12 mouse cellular contexts compared by ENCODE assay signal in the genomic region with DNA sequence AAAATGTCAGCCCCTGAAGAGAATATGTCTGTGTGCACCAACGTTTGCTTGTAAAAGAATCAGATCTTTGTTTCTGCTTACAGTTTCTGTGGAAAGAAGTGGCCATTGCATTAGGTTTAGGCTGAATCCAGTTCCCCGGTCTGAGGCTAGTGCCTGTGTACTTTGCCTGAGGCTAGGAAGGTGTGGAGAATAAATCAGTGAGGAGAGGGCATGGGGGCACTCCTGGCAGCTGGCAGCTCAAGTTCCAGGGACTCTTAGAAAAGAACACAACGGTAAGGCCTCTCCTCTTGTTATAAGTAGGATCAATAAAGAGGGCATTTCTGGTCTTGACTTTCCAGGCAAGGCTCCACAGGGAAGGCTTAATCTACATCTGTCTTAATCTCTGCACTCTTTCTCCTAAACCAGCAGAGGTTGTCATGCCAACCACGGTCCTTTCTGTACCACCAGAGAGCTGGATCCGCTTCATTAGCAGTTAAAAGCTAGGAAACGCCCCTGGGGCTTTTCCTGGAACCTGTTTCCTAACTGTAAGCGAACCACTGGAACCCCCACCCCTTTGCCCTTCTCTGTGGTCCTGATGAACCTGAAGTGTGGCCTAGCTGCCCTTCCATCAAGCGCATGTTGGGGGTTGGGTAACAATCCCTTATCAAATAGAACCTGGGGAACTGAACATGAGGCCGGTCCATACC. TPM values are rescaled to one million over a fixed set of nuclear protein-coding genes. Genes with fewer than 3 reads are reported as not detected.
DNase-seq lines count a peak whose midpoint lies in the region; ATAC-seq lines count a peak whose summit lies in the region.
"Had no signal": no experiment of that assay in that cellular context is flagged by ENCODE, and none has a peak within 500 bp of the region (broad histone marks: within the 10 kb centered on the region; RNA-seq: fewer than 3 reads in every experiment).

No protein-coding gene starts in this region.

- no peak overlapping the region for H3K9ac ChIP-seq in forebrain, embryonic 13.5 days
- peak overlapping the region; percentile 27 for H3K9ac ChIP-seq in liver, embryonic 13.5 days

- H3K9me3 ChIP-seq in forebrain, embryonic 13.5 days (replicated peaks) = no peaks in the 10 kb centered on the region
- no peaks in the 10 kb centered on the region for H3K9me3 ChIP-seq in liver, embryonic 13.5 days (replicated peaks)

- H3K27me3 ChIP-seq in forebrain, embryonic 13.5 days = no peaks in the 10 kb centered on the region
- no peaks in the 10 kb centered on the region for H3K27me3 ChIP-seq in liver, embryonic 13.5 days
- H3K27me3 ChIP-seq: Patski had no signal

- peak overlapping the region; percentile 2; the same call in 1 of the 2 replicates for H3K4me2 ChIP-seq in forebrain, embryonic 13.5 days
- H3K4me2 ChIP-seq in liver, embryonic 13.5 days = peak overlapping the region; percentile 38

- WGBS in forebrain, embryonic 13.5 days = 15% methylated on average over 9 of the region's 9 CpGs
- 48% methylated on average over 9 of the region's 9 CpGs for WGBS in liver, embryonic 13.5 days (ENCODE audit: insufficient replicate concordance)

- ATAC-seq in forebrain, embryonic 13.5 days = peak; percentile 62
- no peak for ATAC-seq in liver, embryonic 13.5 days (ENCODE audit: low read depth)
- ATAC-seq: Patski had no signal

- H3K27ac ChIP-seq in forebrain, embryonic 13.5 days = peak overlapping the region; percentile 62
- H3K27ac ChIP-seq in liver, embryonic 13.5 days = peak overlapping the region; percentile 67
- H3K27ac ChIP-seq: stomach, postnatal 0 days had no signal

- H3K4me3 ChIP-seq in forebrain, embryonic 13.5 days = no peak overlapping the region
- no peak overlapping the region; the same call in 1 of the 2 replicates for H3K4me3 ChIP-seq in liver, embryonic 13.5 days (replicated peaks)

- peak; percentile 54 to 70 for DNase-seq in right cerebral cortex, postnatal 10 days (ENCODE audit: low spot score in 2 of 2)
- DNase-seq in right cerebral cortex, postnatal 4 days = no peak
- no peak for DNase-seq in liver, embryonic 13.5 days
- no peak for DNase-seq in urinary bladder, postnatal 10 days (ENCODE audit: low spot score)
- DNase-seq in ovary, postnatal 10 days (ENCODE audit: low spot score) = no peak
- no peak for DNase-seq in spleen, adult 18-20 months
- DNase-seq in gastrocnemius, postnatal 10 days = no peak
- DNase-seq: kidney, adult 8-10 months; lung, adult 18-20 months had no signal

- no peaks in the 10 kb centered on the region for H3K36me3 ChIP-seq in forebrain, embryonic 13.5 days (ENCODE audit: poor library complexity, severe bottlenecking)
- peaks cover 20% of the 10 kb centered on the region for H3K36me3 ChIP-seq in liver, embryonic 13.5 days

- peaks cover 24% of the 10 kb centered on the region for H3K4me1 ChIP-seq in forebrain, embryonic 13.5 days
- H3K4me1 ChIP-seq in liver, embryonic 13.5 days (replicated peaks) = peaks cover 85% of the 10 kb centered on the region

RNA-seq across cellular contexts. Expression of a gene that starts 4.3 kb away (rescaled TPM):
- 2.7 and 3.9 TPM in 2 replicates for polyA plus RNA-seq in forebrain, embryonic 13.5 days (2015; fragmentation: Nextera tagmentation; extraction: Ambion mirVana)
- polyA plus RNA-seq in liver, embryonic 13.5 days (2015; fragmentation: Nextera tagmentation; extraction: Ambion mirVana) = 14.0 and 20.3 TPM in 2 replicates
- total RNA-seq in gastrocnemius, postnatal 10 days (2021) = 1 to 10 TPM in 1 of 2 experiments, under 1 TPM in 1; 0.89 to 2.0 TPM

RNA-seq across cellular contexts. Expression of a gene that starts 58.8 kb away (rescaled TPM):
- polyA plus RNA-seq in forebrain, embryonic 13.5 days (2015; fragmentation: Nextera tagmentation; extraction: Ambion mirVana) = 126 and 129 TPM in 2 replicates
- 65.6 and 78.3 TPM in 2 replicates for polyA plus RNA-seq in liver, embryonic 13.5 days (2015; fragmentation: Nextera tagmentation; extraction: Ambion mirVana)
- total RNA-seq in gastrocnemius, postnatal 10 days (2021) = 10 to 100 TPM; 56.8 to 58.3 TPM

Comparison
In these comparisons a context has a peak if more than half of its experiments do, and no peak if none do; other contexts are left out.
1. DNase-seq: peak in right cerebral cortex, postnatal 10 days (2 of 2); none in right cerebral cortex, postnatal 4 days (single experiment), liver, embryonic 13.5 days (single experiment), urinary bladder, postnatal 10 days (single experiment), ovary, postnatal 10 days (single experiment), spleen, adult 18-20 months (0 of 2) and gastrocnemius, postnatal 10 days (single experiment).